Mouse (Mus musculus) cerebellum, adult 2 months (tissue): ENCODE measurements around the gene Jakmip3.

Experiments
- CTCF ChIP-seq: fragments of 200-500 bp; IDR thresholded peaks from 2 replicates; pipeline ENCODE4 v1.5.1; 2011; ENCODE audit warnings: low read depth, mild to moderate bottlenecking, control low read depth, low read length, moderate library complexity, borderline replicate concordance; ENCODE audit not compliant: insufficient read depth
- POLR2A ChIP-seq: fragments of 200-500 bp; IDR thresholded peaks from 2 replicates; pipeline ENCODE4 v1.6.1; 2011; ENCODE audit warnings: low read length, control low read depth, borderline replicate concordance; ENCODE audit not compliant: insufficient read depth

- TF ChIP-seq CTCF = no peak
- no peak for TF ChIP-seq POLR2A
These were observed 160.1 kb downstream of the Jakmip3 start for GRCm38 (mm10) chr7:139100531-139101095.
